Mouse (Mus musculus) layer of hippocampus, adult 8-10 months (tissue): ENCODE results near the gene Gm10273. TPM values are rescaled to one million over a fixed set of nuclear protein-coding genes. Genes with fewer than 3 reads are reported as not detected.

Experiments used
- DNase-seq, 2 experiments: peaks; one replicate each; pipeline ENCODE4 v3.0.0; 2022; ENCODE audit warnings: low spot score in 2 of 2
- total RNA-seq, 4 experiments: library from RNA; stranded (reverse); gene quantifications; 2 replicates each; pipeline ENCODE4 v1.2.4; 2022

Gm10273 gene
- total RNA-seq, 4 experiments from 2014 or later: 11.3 to 59.5 (median 37.4) TPM

- no peak for DNase-seq
Observed at GRCm38 (mm10) chr10:59402899-59403792, 7.7 kb downstream of the Gm10273 start, which contains the start of gene Pla2g12b. Pla2g12b (plus strand) TSS chr10:59403660.

DNA sequence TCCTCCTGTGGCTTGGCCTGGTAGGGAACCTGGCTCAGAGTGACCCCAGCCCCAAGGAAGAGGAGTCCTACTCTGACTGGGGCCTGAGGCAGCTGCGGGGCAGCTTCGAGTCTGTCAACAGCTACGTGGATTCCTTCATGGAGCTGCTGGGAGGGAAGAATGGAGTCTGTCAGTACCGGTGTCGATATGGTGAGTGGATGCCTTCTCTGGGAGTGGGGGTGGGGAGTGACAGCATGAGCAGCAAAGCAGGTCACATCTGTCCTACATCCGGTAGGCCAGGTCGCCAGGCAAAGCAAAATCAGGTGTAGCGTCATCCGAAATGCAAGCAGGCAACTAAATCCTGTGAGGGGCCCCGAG is 8.3 kb downstream of the Gm10273 start:
- no peak for DNase-seq

- DNase-seq: no peak
Observed at GRCm38 (mm10) chr10:59408499-59408898, 13.1 kb downstream of the Gm10273 start.

DNA sequence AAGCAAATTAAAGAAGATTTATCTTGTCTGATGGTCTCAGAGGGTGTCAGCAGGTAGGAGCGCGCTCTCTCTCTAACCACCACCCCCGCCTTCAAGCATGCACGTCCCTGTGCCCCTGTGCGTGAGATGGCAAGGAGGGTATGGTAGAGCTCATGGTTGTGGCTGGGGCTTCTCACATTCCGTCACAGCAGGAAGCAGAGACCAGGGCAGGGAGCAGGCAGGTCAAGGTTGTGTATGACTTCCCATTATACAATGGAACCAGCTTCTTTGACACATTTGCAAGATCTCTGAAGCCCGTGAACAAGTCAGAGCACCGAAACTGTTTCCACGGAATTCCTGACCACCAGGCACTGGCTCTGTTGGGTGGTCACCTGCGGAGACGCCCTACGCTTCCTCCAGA is 14.8 kb downstream of the Gm10273 start:
- no peak for DNase-seq

- no peak for DNase-seq
Observed at GRCm38 (mm10) chr10:59413711-59414110, 18.3 kb downstream of the Gm10273 start.

DNA sequence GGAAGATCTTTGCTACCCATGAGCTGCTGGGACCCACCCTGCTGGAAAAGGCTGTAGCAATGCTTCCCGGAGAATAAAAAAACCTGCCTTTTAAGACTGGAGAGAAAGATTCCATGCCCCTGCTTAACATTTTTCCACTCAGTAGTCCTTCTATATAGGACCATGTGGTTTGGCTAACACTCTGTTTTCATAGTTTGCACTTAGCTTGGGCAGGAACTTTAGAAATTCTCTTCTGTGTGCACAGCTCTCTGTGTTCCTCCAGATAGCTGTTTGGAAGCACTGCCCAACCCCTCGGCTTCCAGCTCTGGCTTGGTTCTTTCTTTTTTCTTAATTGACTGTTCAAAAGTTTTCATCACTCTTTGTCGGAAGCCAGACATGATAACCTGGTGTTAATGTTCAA is 21.2 kb downstream of the Gm10273 start:
- DNase-seq: no peak

DNA sequence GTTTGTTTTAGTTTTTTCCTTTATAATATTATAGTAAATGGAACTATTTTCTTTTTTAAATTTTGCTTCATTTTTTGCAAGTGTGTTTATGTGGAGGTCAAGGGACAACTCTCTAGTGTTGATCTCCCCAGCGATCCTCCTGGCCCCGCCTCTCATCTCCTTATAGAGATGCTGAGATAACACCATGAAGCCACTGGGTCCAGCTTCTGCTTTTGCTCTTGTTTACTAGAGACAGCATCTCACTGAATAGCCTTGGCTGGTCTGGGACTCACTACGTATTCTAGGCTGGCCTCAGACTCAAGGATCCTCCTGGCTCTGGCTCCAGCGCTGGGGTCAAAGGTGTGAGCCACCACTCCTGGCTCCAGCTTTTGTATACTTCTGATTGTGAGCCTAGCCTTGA is 24.1 kb downstream of the Gm10273 start:
- DNase-seq: no peak

DNA sequence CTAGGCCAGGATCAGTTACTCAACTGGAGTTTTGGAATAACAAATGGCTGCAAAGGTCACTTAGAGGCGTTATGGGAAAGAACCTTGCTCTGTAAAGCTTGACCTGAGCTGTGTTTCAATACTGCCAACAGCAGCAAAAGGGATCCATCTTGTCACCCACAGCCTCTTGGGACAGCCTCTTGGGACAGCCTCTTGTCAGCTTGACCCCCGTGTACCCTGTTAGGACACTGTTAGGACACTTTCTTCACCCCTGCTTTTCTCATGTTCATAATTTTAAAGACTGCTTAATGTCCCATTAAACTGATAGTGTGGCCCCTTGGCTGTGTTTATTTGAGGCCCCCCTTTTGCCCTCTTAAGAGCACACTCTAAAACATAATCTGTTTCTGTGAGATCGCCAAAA is 29.0 kb downstream of the Gm10273 start:
- DNase-seq: no peak

GRCm38 (mm10) chr10:59425369-59425768 is 29.9 kb downstream of the Gm10273 start:
- DNase-seq: no peak

DNA sequence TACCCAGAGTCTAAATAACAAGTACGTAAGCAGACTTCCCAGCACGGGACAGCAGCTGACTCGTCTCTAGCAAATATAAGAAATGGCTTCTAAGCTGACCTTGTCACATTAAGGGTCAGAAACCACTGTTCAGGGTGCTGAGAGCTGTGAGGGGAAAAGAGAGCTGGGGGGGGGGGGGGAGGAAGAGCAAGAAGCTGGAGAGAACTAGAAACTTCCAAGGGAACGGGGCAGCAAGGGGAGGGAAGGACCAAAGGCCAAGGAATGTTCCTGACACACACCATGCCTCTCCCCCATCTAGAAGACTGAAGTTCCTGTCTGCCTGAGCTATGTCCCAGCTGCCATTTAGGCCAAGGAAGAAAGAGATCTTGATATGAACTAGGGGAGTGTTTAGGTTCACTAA is 30.9 kb downstream of the Gm10273 start:
- DNase-seq: no peak

GRCm38 (mm10) chr10:59429448-59430135 is 34.2 kb downstream of the Gm10273 start:
- no peak for DNase-seq

DNA sequence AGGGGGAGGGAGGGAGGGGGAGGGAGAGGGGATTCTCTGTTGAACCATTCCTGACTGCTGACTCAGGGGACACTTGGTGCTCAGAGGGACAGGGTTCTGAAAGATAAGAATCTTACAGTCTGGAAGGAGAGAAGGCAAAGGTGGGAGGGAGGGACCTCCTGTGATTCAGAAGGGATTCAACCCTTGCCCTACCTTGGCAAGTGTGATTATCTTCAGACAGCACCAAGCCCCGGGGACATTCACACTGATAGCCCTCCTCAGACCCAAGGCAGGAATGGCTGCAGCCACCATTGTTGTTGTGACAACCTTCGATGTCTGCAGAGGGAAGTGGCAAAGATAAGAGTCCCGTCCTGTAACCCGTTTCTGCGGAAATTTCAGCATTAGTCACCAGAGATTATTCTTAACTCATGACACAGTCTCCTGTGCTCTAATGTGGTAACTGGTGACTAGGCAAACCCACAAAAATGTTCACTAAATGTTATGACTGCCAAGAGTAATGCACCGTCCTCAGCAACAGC is 35.3 kb downstream of the Gm10273 start:
- DNase-seq: no peak

DNA sequence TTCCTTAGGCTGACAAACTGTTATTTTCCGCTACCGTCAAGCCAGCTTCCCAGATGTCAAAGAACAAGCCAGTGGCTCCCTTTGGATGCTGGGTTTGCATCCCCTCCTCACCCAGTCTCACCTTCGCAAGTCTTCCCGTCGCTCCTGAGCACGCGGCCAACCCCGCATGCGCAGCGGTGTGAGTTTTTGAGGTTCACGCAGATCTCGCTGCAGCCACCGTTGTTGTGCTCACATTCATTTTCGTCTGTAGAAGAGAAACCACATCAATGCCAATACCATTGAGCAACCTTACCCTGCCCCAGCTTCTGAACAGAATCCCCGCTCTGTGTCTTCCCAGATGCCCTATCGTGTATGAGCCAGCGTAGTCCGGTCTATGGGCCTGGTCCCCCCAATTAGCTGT is 40.3 kb downstream of the Gm10273 start:
- DNase-seq: no peak

DNA sequence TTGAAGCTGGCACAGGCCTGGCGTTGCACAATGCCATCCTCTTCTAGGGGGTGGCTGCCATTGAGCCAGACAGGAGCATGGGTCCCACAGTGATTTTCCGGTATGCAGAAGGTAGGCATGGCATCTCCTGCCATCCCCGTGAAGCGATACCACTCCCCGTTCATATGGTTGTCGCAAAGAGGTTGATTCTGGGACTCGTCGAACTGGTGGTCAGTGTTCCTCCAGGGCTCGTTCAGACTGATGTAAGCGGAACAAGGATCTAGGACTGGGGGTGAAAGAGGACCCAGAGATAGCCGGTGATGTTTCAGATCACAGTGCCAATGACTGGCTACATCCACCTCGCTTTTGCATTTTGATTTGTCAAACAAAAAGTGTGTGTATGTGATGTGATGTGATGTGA is 43.2 kb downstream of the Gm10273 start:
- no peak for DNase-seq

DNA sequence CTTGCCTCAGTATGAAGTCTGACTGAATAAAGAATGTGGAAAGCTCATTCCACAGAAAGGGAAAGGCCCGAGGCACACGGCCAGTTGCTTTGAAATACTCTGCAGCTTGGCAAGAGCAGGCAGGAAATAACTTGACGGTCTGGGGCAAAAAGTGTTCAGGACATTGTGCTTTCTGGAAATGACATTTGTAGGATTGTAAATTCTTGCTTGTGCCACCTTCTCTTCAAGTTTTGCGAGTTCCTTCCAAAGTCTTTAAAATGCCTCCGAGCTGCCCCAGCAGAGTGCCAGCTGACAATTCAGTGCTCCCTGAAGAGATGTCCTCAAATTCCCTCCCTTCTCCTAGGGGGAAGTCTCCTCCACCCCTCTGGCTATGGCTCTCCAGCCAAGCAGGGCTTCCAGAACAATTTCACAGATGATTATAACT is 44.1 kb downstream of the Gm10273 start:
- no peak for DNase-seq

DNA sequence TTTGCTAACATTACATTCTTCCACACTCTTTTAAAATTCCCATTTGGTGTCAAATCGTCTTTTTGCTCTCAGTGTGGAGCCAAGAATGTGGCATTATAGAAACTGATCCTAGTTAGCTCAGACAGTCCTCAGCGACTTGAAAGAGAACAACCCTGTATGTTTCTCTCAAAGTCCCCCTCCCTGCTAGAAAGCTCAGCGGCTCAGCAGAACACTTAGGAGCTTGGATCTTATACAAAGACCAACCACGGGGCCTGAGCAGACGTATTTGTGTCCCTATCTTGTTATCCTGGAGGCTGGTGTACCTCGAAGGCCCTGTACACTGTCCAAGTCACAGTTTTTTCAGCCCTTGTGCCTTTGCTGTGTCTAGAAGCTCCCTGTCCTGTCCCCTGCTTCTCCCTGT is 44.7 kb downstream of the Gm10273 start:
- DNase-seq: no peak

DNA sequence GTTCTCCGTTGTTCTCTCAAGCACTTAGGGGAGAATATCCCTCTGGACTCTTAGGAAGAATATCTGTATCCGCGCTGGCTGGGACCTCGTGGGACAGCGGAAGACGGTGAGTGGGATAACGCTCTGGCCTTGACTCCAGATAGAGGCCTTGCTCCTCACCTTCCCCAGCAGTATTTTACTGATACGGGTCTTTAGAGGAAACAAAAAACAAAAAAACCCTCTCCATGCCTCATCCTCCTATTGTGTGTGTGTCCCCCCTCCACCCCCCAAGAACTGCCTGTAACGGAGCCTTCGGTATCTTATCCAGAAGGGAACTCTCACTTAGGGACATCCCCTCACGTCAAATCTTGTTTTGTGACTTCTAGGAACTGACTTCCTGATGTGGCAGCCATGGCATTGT is 46.3 kb downstream of the Gm10273 start, which contains the start of gene Oit3:
Oit3 (minus strand) TSS at position 44 of the 400 bp plus-strand sequence.
- no peak for DNase-seq

DNA sequence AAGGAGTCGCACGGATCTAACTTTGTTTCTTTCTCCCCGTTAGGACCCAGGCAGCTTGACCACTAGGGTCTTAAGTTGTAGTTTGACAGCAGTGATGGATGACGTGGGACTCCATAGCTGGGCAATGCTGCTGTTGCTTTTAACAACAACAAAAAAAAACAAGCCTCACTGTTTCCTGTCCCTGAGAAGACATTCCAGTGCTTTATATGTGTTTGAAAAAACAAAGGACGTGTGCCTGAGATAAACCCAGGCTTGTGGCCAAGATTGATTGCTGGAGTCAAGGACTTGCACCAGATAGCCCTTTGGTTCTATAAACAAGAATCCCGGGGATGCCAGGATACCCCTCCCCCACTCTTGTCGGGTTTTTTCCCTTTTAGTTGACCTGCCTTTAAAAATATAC is 47.8 kb downstream of the Gm10273 start:
- no peak for DNase-seq

DNA sequence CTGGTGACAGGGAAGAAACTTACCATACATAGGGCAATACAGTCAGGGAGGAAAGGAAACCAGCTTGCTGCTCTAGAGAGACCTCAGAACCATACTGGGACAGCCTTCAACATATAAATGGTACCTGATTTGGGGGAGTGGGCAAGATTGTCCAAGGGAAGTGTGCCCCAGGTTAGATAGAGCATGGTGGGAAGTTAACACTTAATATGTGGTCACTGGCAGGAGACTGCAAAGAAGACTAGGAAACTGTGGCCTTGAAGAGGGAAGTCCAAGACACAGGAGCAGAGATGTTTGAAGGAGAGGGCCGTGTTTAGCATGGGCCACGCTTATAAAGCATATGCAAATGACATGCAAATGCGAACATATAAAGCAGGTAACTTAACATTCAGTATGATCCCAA is 48.7 kb downstream of the Gm10273 start:
- no peak for DNase-seq

- DNase-seq: no peak
Observed at GRCm38 (mm10) chr10:59444635-59445034, 49.2 kb downstream of the Gm10273 start.
